Mouse (Mus musculus): ENCODE results near the gene Dcp1a.

DNA sequence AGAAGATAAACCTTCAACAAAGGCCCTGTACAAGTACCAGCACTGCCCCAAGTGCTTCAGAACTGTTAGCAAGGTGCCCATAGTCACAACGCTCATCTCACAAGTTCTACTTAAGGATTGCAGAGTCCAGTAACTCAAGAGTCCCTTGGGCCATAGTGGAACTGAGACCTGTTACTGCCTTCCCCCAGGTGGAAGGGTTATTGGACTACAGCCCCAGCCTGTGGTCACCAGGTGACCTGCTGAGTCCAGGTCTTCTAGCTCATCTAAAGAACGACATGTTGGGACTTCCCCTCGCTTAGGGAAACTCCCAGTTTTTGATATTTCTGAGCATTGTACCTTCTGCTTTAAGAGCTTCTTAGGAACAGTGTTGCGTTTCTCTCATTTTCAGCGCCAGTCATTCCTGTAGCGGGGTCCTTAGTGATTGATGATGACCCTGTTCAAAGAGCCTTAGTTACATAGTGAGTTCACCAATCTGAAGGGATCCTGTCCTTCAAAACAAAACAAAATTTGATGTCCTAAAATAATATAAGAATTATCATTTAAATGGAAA lies 31.0 kb downstream of the Dcp1a start:
- TF ChIP-seq CTCF (IDR thresholded peaks at IDR 0.05; ENCODE audit: control insufficient read depth, insufficient read depth, insufficient replicate concordance, low read depth, low read length) (no peak), POLR2A (IDR thresholded peaks at IDR 0.05; ENCODE audit: control insufficient read depth, low read depth, low read length) (no peak)
